Mouse (Mus musculus) forebrain, embryonic 14.5 days (tissue): ENCODE measurements at regions not wholly inside any gene's neighbourhood (a gene's known extent, or its start where the extent isn't known, plus 50 kb on each side); places are given as distances from the start of the nearest gene placed in this dataset.

Source experiments
- ATAC-seq: fragments of 200-750 bp; cut with Nextera tagmentation; 2 replicates; pipeline ENCODE4 v1.8.0; 2017; ENCODE audit warnings: mild to moderate bottlenecking, moderate library complexity
- DNase-seq: peaks from one replicate; pipeline ENCODE4 v3.0.0-alpha.2; 2015; ENCODE audit warnings: low spot score
- H3K27ac ChIP-seq: fragments of 300-500 bp; sonication (generic); 2 replicates; pipeline ENCODE4 v1.5.1; 2014; ENCODE audit warnings: low read depth, mild to moderate bottlenecking, control low read depth, low read length, moderate library complexity
- H3K27me3 ChIP-seq: fragments of 300-500 bp; sonication (generic); replicated peaks from 2 replicates; pipeline ENCODE4 v1.6.1; 2014; ENCODE audit warnings: low read length, control low read depth, mixed read lengths; ENCODE audit not compliant: control insufficient read depth, insufficient read depth
- H3K36me3 ChIP-seq: fragments of 300-500 bp; sonication (generic); 2 replicates; pipeline ENCODE4 v1.6.1; 2014; ENCODE audit warnings: low read length, control low read depth; ENCODE audit not compliant: control insufficient read depth, insufficient read depth
- H3K4me1 ChIP-seq: fragments of 300-500 bp; sonication (generic); 2 replicates; pipeline ENCODE4 v1.6.1; 2014; ENCODE audit warnings: antibody characterized with exemption, low read length, control low read depth; ENCODE audit not compliant: control insufficient read depth, insufficient read depth
- H3K4me2 ChIP-seq: fragments of 300-500 bp; sonication (generic); 2 replicates; pipeline ENCODE4 v1.6.1; 2014; ENCODE audit warnings: mild to moderate bottlenecking, control low read depth, low read length
- H3K4me3 ChIP-seq: fragments of 300-500 bp; sonication (generic); 2 replicates; pipeline ENCODE4 v1.5.1; 2014; ENCODE audit warnings: low read depth, low read length, control low read depth
- H3K9ac ChIP-seq: fragments of 300-500 bp; sonication (generic); 2 replicates; pipeline ENCODE4 v1.6.1; 2014; ENCODE audit warnings: mild to moderate bottlenecking, low read length, control low read depth, moderate library complexity
- H3K9me3 ChIP-seq: fragments of 300-500 bp; sonication (generic); replicated peaks from 2 replicates; pipeline ENCODE4 v1.6.1; 2016; ENCODE audit warnings: low read length, control low read depth, mixed read lengths; ENCODE audit not compliant: control insufficient read depth
- WGBS: fragments of 180-500 bp; shearing (Covaris S2); extraction: QIAGEN DNeasy Blood & Tissue Kit; methylation state at CpG from one replicate; pipeline ENCODE4 v1.1.7; 2014; 5-methylcytosine and 5-hydroxymethylcytosine counted together

DNA sequence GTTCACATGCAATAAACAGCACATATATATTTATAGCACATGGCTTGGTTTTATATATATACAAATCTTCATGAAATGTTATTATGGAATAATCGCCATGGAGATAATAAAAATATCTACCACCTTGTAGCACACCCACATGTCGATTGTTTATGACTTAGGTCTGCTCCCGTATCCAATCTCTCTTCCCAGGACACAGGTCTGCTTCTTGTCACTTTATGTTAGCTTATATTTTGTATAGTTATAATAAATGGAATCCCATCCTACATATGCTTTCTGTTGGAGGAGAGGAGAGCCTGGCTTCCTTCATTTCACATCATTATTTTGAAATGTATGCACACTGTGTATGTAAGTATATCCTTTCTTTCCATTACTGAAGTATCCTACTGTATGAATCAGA, 408.3 kb upstream of the Gli3 start:
- H3K4me2 ChIP-seq: no peak overlapping the region
- H3K4me3 ChIP-seq: no peak overlapping the region
- no peak overlapping the region for H3K27ac ChIP-seq
- no peaks in the 10 kb centered on the region for H3K36me3 ChIP-seq
- DNase-seq (no peak), ATAC-seq (no peak)
- no peaks in the 10 kb centered on the region for H3K27me3 ChIP-seq
- 91% methylated on average over 3 of the region's 3 CpGs for WGBS
- H3K4me1 ChIP-seq: peaks cover 3% of the 10 kb centered on the region
- no peaks in the 10 kb centered on the region for H3K9me3 ChIP-seq
- H3K9ac ChIP-seq: no peak overlapping the region

GRCm38 (mm10) chr13:15078635-15079094, 384.4 kb upstream of the Gli3 start:
- H3K27me3 ChIP-seq: no peaks in the 10 kb centered on the region
- no peak overlapping the region for H3K9ac ChIP-seq
- H3K4me1 ChIP-seq: no peaks in the 10 kb centered on the region
- ATAC-seq (peak; percentile 74; the same call in 1 of the 2 replicates), DNase-seq (peak; percentile 60)
- no peaks in the 10 kb centered on the region for H3K36me3 ChIP-seq
- H3K4me2 ChIP-seq: no peak overlapping the region
- no peak overlapping the region for H3K27ac ChIP-seq
- WGBS: 78% methylated on average over 2 of the region's 2 CpGs
- no peak overlapping the region for H3K4me3 ChIP-seq
- no peaks in the 10 kb centered on the region for H3K9me3 ChIP-seq

DNA sequence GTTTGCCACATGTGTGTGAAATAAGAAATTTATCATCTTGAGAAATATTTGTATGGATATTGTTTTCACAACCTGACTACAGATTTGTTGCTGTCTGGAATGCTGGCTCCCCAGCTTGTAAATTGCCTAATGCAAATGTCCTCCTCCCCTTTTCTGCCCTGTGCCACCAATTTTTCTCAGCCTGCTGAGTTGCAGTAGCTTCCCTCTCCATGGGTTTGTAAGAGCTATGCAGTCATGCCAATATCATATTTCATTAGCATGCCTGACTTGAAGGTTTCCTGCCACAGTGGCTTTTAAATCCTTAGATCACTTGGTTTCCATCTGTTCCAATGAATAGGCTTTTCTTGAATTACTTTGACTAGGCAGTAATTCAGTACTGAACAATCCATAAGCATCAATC, 383.9 kb upstream of the Gli3 start:
- H3K9me3 ChIP-seq: no peaks in the 10 kb centered on the region
- no peaks in the 10 kb centered on the region for H3K36me3 ChIP-seq
- H3K27ac ChIP-seq: no peak overlapping the region
- no peak overlapping the region for H3K4me2 ChIP-seq
- H3K4me1 ChIP-seq: no peaks in the 10 kb centered on the region
- no peak overlapping the region for H3K9ac ChIP-seq
- DNase-seq: peak; percentile 16
- no peaks in the 10 kb centered on the region for H3K27me3 ChIP-seq
- H3K4me3 ChIP-seq: no peak overlapping the region
- no peak; the same call in 1 of the 2 replicates for ATAC-seq

- Histone ChIP-seq H3K27me3 (no peaks in the 10 kb centered on the region), H3K36me3 (no peaks in the 10 kb centered on the region), H3K9me3 (no peaks in the 10 kb centered on the region), H3K27ac (no peak overlapping the region), H3K9ac (no peak overlapping the region), H3K4me2 (no peak overlapping the region), H3K4me1 (no peaks in the 10 kb centered on the region), H3K4me3 (no peak overlapping the region)
- DNase-seq (no peak), ATAC-seq (no peak)
- WGBS: 87% methylated on average over 2 of the region's 2 CpGs
Observed at GRCm38 (mm10) chr13:15082255-15082932, 380.6 kb upstream of the Gli3 start.

GRCm38 (mm10) chr13:15094836-15095235, 368.2 kb upstream of the Gli3 start:
- Histone ChIP-seq H3K27me3 (no peaks in the 10 kb centered on the region), H3K9ac (no peak overlapping the region), H3K4me1 (no peaks in the 10 kb centered on the region), H3K4me2 (no peak overlapping the region), H3K4me3 (no peak overlapping the region), H3K36me3 (no peaks in the 10 kb centered on the region), H3K27ac (no peak overlapping the region), H3K9me3 (no peaks in the 10 kb centered on the region)
- DNase-seq (no peak), ATAC-seq (no peak)
- WGBS: 88% methylated on average over 1 of the region's 1 CpGs

GRCm38 (mm10) chr13:15107753-15108305, 355.2 kb upstream of the Gli3 start:
- WGBS: 3% methylated on average over 6 of the region's 6 CpGs
- Histone ChIP-seq H3K4me2 (no peak overlapping the region), H3K27me3 (no peaks in the 10 kb centered on the region), H3K36me3 (no peaks in the 10 kb centered on the region), H3K27ac (no peak overlapping the region), H3K4me1 (no peaks in the 10 kb centered on the region), H3K4me3 (no peak overlapping the region), H3K9ac (no peak overlapping the region), H3K9me3 (no peaks in the 10 kb centered on the region)
- ATAC-seq: no peak
- DNase-seq: peak; percentile 4

DNA sequence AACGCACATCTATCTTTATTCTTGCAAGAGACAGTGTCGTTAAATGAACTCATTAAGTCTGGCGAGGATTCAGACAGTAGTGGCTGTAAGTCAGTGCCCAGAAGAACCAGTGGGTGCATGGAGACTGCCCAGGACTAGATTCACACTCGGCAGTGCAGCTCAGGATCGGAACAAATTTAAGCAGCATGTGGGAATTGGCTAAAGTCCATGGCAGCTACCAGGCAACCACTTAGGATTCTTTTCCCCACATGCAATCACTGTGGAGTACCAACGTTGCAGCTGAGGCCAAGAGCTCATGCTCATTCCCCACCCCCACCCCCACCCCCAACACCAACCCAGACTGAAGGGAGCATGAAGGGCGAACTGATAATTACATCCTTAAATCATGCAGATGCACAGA, 349.7 kb upstream of the Gli3 start:
- no peaks in the 10 kb centered on the region; the same call in 1 of the 2 replicates for H3K4me1 ChIP-seq
- no peak overlapping the region for H3K4me2 ChIP-seq
- no peaks in the 10 kb centered on the region for H3K27me3 ChIP-seq
- H3K27ac ChIP-seq: no peak overlapping the region
- H3K36me3 ChIP-seq: no peaks in the 10 kb centered on the region
- WGBS: 60% methylated on average over 7 of the region's 7 CpGs
- no peak overlapping the region for H3K9ac ChIP-seq
- no peaks in the 10 kb centered on the region for H3K9me3 ChIP-seq
- peak; percentile 57 for DNase-seq
- peak; percentile 44; the same call in 1 of the 2 replicates for ATAC-seq
- no peak overlapping the region for H3K4me3 ChIP-seq

DNA sequence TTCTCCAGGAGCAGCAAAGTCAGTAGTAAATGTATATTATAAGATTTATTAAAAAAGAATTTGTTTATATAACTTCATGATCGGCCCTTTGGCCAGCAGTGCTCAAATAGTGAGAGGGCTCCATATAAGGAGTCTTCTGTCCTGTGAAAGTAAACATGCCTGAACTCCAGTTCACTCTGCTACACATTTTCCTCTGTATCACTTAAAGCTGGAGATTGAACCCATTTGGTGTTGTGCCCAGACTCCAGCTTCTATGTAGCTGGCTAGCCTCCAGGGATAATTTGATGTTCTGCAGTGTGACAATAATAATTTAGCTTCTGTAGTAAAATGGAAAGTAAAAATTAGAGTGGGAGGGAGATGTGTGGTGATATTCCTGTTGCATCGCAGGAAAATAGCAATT, 332.8 kb upstream of the Gli3 start:
- Histone ChIP-seq H3K9me3 (no peaks in the 10 kb centered on the region), H3K36me3 (no peaks in the 10 kb centered on the region), H3K9ac (no peak overlapping the region), H3K27me3 (no peaks in the 10 kb centered on the region), H3K27ac (no peak overlapping the region), H3K4me3 (no peak overlapping the region), H3K4me1 (no peaks in the 10 kb centered on the region), H3K4me2 (no peak overlapping the region)
- WGBS: 89% methylated on average over 2 of the region's 2 CpGs
- DNase-seq (peak; percentile 48), ATAC-seq (no peak)

DNA sequence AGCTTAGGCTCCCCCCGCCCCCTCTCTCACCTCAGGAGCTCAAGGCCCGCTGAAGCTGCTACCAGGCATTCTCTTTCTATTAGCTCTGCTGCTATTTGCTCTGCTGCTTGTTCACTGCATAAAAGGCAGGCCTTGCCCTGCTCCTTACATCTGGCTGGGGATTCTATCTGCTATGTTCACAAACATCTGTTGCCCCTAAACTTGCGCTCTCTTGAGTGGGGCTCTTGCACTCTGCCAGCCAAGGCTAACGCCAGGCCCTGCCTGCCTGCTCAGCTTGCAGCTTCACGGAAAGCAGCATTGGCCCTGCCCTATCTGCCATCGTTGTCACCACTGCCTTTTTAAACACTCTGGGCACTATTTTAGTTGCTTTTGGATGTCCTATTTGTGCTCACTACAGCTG, 316.9 kb upstream of the Gli3 start:
- Histone ChIP-seq H3K27ac (no peak overlapping the region), H3K4me3 (no peak overlapping the region), H3K9ac (no peak overlapping the region), H3K4me1 (no peaks in the 10 kb centered on the region), H3K36me3 (no peaks in the 10 kb centered on the region), H3K27me3 (no peaks in the 10 kb centered on the region), H3K9me3 (no peaks in the 10 kb centered on the region), H3K4me2 (no peak overlapping the region)
- ATAC-seq (no peak), DNase-seq (no peak)
- WGBS: 60% methylated on average over 6 of the region's 6 CpGs
